Mouse (Mus musculus): Measurements from ENCODE around the gene Emc8. TPM values are rescaled to one million over a fixed set of nuclear protein-coding genes. Genes with fewer than 3 reads are reported as not detected.
"Not testable (repeated sequence)": the region's sequence is repeated elsewhere in the genome, so short reads cannot be mapped to it uniquely, and the experiment has no call there.

Emc8 gene
- total RNA-seq, 2 experiments from 2014 or later: 64.3 to 71.6 TPM

DNA sequence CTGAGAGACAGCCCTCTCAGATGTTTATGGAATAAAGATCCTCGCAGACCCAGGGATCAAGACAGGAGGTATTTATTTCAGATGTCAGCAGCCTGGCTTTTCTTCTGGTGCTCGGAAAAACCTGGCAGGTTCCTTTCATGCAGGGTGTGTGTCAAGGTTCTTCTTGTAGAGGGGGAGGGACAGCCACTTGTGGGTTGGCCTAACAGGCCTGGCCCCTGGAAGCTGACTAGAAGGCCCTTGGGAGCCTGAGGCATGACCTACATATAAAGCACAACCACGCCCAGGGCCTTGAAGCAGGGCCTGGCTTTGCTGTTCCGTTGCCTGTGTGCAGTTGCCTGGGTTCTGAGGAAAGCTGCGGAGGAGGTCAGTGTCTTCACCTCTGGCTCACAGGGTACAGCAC lies 16.7 kb upstream of the Emc8 start:
- no peak for DNase-seq

GRCm38 (mm10) chr8:120684082-120684481 lies 15.7 kb upstream of the Emc8 start:
- no peak for DNase-seq

- no peak for DNase-seq
Measured at GRCm38 (mm10) chr8:120683602-120684001, 15.2 kb upstream of the Emc8 start.

- no peak for DNase-seq
Measured at GRCm38 (mm10) chr8:120681113-120681512, 12.7 kb upstream of the Emc8 start.

DNA sequence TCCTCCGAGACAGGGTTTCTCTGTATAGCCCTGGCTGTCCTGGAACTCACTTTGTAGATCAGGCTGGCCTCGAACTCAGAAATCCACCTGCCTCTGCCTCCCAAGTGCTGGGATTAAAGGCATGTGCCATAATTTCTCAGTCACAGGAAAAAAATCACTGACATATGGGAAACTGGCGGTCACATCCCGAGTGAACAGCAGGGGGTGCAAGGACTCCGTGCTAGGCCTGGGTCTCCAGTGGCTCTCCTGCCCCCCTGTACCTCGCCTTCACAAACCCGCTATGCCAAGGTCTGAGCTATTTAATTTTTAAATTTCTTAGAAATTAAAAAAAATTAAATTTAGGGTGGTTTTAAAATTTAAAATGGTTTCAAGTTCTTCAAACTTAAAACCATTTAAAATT lies 12.0 kb upstream of the Emc8 start:
- not testable (repeated sequence) for DNase-seq

- no peak for DNase-seq
Measured at GRCm38 (mm10) chr8:120679629-120680387, 11.4 kb upstream of the Emc8 start.

GRCm38 (mm10) chr8:120678447-120678846 lies 10.1 kb upstream of the Emc8 start:
- DNase-seq: peak; percentile 78 to 80

DNA sequence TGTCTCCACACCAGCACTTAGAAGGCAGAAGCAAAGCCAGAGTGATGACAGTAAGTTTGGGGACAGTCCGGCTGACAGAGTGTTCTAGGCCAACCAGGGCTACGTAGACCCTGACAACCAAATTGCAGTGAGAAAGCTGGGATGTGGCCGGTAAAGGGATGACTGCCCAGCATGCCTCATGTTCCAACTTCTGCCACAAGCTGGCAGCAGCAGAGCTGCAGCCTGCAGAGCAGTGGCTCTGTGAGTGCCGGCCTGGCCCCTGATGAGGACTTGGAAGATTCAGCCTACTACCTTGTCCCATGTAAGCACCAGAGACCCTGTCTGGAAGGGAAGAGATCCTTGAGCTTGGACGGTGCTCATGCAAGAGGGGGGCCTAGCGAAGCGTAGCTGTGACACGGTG lies 7.3 kb upstream of the Emc8 start:
- DNase-seq: no peak

GRCm38 (mm10) chr8:120673298-120673697 lies 4.9 kb upstream of the Emc8 start:
- no peak for DNase-seq

GRCm38 (mm10) chr8:120672626-120673229 lies 4.4 kb upstream of the Emc8 start:
- DNase-seq: no peak

DNA sequence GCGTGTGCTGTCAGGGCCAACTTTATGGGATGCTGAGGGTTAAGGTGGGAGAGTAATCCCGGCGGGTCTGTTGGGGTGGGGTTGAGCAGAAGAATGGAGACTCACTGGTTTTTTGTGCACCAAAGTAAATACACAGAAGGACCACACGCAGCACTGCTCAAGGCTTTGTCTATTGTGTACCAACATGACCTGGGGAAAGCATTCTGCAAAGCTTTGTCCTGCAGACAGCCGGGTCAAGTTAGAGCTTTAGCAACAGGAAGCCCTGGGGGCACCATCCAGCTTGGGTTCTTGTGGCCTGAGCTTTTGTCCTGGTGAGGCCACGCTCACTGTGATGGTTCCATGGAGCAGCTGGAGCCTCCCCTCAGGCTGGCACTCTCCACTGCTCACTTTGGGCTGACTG lies 3.4 kb upstream of the Emc8 start:
- no peak for DNase-seq

DNA sequence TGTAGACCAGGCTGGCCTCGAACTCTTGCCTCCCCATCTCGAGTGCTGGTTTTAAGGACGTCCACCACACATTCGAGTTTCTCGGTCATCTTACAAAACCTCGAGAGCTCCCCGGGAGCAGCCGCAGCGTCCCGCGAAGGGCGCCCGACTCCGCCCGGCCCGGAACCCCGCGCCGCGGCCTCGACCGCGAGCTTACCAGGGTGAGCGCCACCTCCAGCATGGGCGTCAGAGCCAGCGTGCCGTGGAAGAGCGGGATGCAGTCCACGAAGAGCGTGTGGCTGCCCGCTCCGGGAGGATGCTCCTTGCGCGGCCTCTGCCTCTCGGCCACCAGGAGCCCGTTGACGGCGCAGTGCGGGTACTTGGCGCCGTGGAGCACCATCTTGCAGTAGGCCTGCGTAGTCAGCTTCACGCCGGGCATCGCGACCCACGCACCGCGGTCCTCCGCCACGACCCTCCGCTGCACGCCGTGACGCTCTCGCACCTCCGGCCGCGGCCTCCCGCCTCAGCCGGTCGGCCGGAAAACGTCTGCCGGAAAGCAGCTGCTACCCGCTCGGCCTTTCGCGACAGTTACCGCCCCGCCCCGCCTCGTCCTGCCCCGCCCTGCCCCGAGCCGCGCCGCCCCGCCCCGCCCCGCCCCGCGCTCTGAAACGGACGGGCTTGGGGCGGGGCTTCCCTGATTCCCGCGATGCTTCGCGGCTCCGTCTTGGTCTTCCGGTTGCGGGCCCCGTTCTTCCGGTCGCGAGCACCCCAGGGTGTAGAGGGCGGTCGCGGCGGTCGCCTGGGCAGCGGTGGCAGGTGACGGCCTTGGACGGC lies 606 bp downstream of the Emc8 start, which contains the start of the genes Gm27021 and Cox4i1:
Gm27021 (minus strand) TSS at position 519 of the 813 bp plus-strand sequence.
Cox4i1 (plus strand) TSS at position 662 of the 813 bp plus-strand sequence.
- peak; percentile 84 to 90 for DNase-seq

- no peak for DNase-seq
Measured at GRCm38 (mm10) chr8:120666807-120667470, 1.4 kb downstream of the Emc8 start.

DNA sequence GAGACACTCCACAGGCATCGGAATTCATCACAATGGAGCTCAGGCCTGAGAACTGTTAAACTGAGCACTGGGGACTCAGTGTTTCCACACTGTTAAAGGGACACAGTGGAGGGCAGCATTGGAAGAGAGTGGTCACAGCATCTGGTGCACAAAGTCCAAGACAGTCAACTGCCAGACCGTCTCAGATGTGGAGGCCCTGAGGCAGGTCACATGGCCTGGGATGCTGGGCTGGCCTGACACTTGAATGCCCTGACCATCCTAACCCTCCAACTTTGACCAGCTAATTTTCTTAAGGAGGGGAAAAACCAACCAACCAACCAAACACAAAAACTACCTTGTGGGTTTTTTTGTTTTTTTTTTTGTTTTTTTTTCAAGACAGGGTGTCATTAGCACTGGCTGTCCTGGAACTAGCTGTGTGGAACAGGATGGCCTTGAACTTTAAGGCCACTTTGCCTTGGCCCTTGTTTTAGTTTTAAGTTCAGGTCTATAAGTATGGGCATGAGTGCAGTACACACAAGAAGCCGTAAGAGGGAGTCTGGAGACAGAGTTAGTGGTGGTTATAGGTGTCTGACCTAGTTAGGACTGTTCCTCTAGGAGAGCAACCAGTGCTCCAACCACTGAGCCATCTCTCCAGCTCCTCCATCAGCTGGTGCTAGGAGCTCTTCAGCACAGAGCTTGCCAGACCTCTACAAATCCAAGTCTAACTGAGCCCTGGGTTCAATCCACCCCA lies 2.5 kb downstream of the Emc8 start:
- DNase-seq: no peak

GRCm38 (mm10) chr8:120664566-120664965 lies 3.8 kb downstream of the Emc8 start:
- no peak for DNase-seq

GRCm38 (mm10) chr8:120657415-120657814 lies 11.0 kb downstream of the Emc8 start:
- DNase-seq: no peak

- DNase-seq: no peak
Measured at GRCm38 (mm10) chr8:120656322-120657052, 11.9 kb downstream of the Emc8 start.

- no peak for DNase-seq
Measured at GRCm38 (mm10) chr8:120647532-120647931, 20.8 kb downstream of the Emc8 start, which contains the start of gene 1190005I06Rik. 1190005I06Rik (minus strand) TSS chr8:120647632.

DNA sequence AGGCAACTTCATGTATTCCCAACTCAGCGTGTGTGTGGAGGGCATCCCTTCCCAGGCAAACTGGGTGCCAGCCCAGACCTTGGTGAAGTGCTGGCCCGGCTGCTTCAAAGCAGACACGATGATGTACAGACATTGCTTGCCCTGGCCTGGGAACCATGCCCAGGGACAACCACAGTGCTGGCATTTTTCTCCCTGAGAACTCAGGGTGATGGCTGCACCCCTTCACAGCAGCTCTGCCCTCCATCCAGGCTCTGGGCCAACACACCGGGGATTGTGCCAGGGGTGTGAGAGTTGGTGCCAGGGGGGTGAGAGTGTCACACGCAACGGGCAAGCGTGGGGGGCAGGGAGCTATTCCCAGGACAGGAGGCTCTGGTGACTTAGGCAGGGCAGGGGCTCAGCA lies 23.7 kb downstream of the Emc8 start:
- peak; percentile 79 to 85 for DNase-seq

DNA sequence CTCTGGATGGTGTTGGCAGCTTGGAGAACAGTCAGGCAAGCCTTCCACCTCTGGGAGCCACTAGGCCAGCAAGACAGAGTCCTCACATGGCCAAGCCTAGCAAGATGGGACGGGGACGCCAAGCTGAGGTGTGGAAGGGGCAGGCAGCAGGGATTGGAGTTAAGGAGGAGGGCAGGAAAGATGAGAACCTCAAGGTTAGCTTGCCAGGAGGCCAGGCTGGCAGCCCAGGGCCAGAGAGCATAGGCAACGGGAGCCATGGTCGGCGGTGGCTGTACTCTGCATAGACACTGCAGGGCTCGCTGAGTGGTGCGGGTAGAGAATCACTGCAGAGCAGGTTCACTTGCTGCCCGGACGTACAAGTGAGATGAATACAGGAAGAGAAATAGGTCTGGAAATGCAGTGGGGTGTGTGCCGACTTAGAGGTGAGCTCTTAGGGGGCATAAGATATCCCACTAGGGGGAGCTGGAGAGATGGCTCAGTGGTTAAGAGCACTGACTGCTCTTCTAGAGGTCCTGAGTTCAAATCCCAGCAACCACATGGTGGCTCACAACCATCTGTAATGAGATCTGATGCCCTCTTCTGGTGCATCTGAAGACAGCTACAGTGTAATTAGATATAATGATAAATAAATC lies 26.2 kb downstream of the Emc8 start:
- DNase-seq: no peak

GRCm38 (mm10) chr8:120641245-120641644 lies 27.1 kb downstream of the Emc8 start:
- DNase-seq: no peak
